Mouse (Mus musculus) CH12.LX (cell line): Measurements from ENCODE around the gene Tmem262. TPM values are rescaled to one million over a fixed set of nuclear protein-coding genes. Genes with fewer than 3 reads are reported as not detected.

ENCODE experiments used
- DNase-seq: peaks from one replicate; pipeline ENCODE4 v3.0.0-alpha.2; 2013; ENCODE audit errors: extremely low read depth
- H3K27ac ChIP-seq: 2 replicates; pipeline ENCODE4 v1.5.1; 2012; ENCODE audit warnings: low read depth, mild to moderate bottlenecking, control low read depth, moderate library complexity; ENCODE audit not compliant: insufficient read depth
- H3K27me3 ChIP-seq: replicated peaks from 2 replicates; pipeline ENCODE3; 2012; ENCODE audit warnings: inconsistent platforms
- H3K36me3 ChIP-seq, 2 experiments: replicated peaks in 1 of 2; 2 replicates each; pipeline versions ENCODE3 to v1.6.1; 2012; ENCODE audit warnings: inconsistent platforms in 1 of 2, low read length in 1 of 2, mild to moderate bottlenecking in 1 of 2, mixed read lengths in 1 of 2, moderate library complexity in 1 of 2; ENCODE audit not compliant: control insufficient read depth in 1 of 2, insufficient read depth in 1 of 2
- H3K4me1 ChIP-seq, 2 experiments: 2 replicates each; pipeline ENCODE4 v1.6.1; 2012; ENCODE audit warnings: inconsistent platforms in 1 of 2, moderate library complexity in 1 of 2; ENCODE audit not compliant: insufficient read depth in 2 of 2, control insufficient read depth in 1 of 2
- H3K4me2 ChIP-seq: 2 replicates; pipeline ENCODE4 v1.6.1; 2012; ENCODE audit warnings: low read depth, mild to moderate bottlenecking, control low read depth; ENCODE audit not compliant: poor library complexity, insufficient read depth, severe bottlenecking
- H3K4me3 ChIP-seq, 3 experiments: fragments of 150-350 bp in 1 of 3; sonication (generic) in 1 of 3; replicated peaks in 1 of 3; 2 replicates each; pipeline versions ENCODE3 to v1.5.1; 2011 to 2012; ENCODE audit warnings: low read depth in 2 of 3, low read length in 2 of 3, mild to moderate bottlenecking in 2 of 3, moderate library complexity in 2 of 3, control low read depth in 1 of 3, improper control_type of control experiment in 1 of 3, inconsistent platforms in 1 of 3, mixed read lengths in 1 of 3; ENCODE audit not compliant: poor library complexity in 1 of 3
- H3K79me2 ChIP-seq: replicated peaks from 2 replicates; pipeline ENCODE4 v1.6.1; 2012; ENCODE audit warnings: mild to moderate bottlenecking, moderate library complexity; ENCODE audit not compliant: control insufficient read depth, poor library complexity, insufficient read depth, severe bottlenecking; ENCODE audit errors: extremely low read depth
- H3K9ac ChIP-seq: 2 replicates; pipeline ENCODE4 v1.6.1; 2012; ENCODE audit warnings: low read depth, mild to moderate bottlenecking, control low read depth, moderate library complexity; ENCODE audit not compliant: insufficient read depth
- H3K9me3 ChIP-seq: replicated peaks from 2 replicates; pipeline ENCODE3; 2012; ENCODE audit warnings: low read length, inconsistent platforms, mixed read lengths
- BHLHE40 ChIP-seq: IDR thresholded peaks from 2 replicates; pipeline ENCODE4 v1.6.1; 2011; ENCODE audit warnings: mild to moderate bottlenecking, low read depth, low read length, improper control_type of control experiment
- CHD2 ChIP-seq: IDR thresholded peaks from 2 replicates; pipeline ENCODE4 v1.6.1; 2011; ENCODE audit warnings: low read length, improper control_type of control experiment
- CTCF ChIP-seq, 2 experiments: IDR thresholded peaks in 1 of 2; conservative IDR thresholded peaks in 1 of 2; 2 replicates each; pipeline ENCODE4 v1.5.1; 2011 to 2012; ENCODE audit warnings: low read depth in 2 of 2, low read length in 2 of 2, improper control_type of control experiment in 1 of 2, inconsistent platforms in 1 of 2, mild to moderate bottlenecking in 1 of 2, moderate library complexity in 1 of 2
- E2F4 ChIP-seq: IDR thresholded peaks from 2 replicates; pipeline ENCODE4 v1.6.1; 2011; ENCODE audit warnings: low read depth, low read length, improper control_type of control experiment; ENCODE audit not compliant: insufficient replicate concordance
- EP300 ChIP-seq: IDR thresholded peaks from 2 replicates; pipeline ENCODE4 v1.6.1; 2011; ENCODE audit warnings: low read length, improper control_type of control experiment
- GABPA ChIP-seq: IDR thresholded peaks from 2 replicates; pipeline ENCODE4 v1.6.1; 2012; ENCODE audit warnings: low read depth, low read length, improper control_type of control experiment, inconsistent platforms; ENCODE audit not compliant: insufficient replicate concordance
- HCFC1 ChIP-seq: IDR thresholded peaks from 2 replicates; pipeline ENCODE4 v1.6.1; 2012; ENCODE audit warnings: low read depth, mild to moderate bottlenecking, inconsistent platforms, low read length, improper control_type of control experiment
- IRF4 ChIP-seq: IDR thresholded peaks from 2 replicates; pipeline ENCODE4 v1.6.1; 2014; ENCODE audit warnings: low read depth, mild to moderate bottlenecking, inconsistent platforms, low read length, improper control_type of control experiment
- JUND ChIP-seq: conservative IDR thresholded peaks from 2 replicates; pipeline ENCODE4 v1.6.1; 2011; ENCODE audit warnings: low read depth, low read length, improper control_type of control experiment
- KAT2A ChIP-seq: IDR thresholded peaks from 2 replicates; pipeline ENCODE4 v1.6.1; 2012; ENCODE audit warnings: low read length, improper control_type of control experiment, inconsistent platforms; ENCODE audit not compliant: insufficient replicate concordance
- MAZ ChIP-seq: IDR thresholded peaks from 2 replicates; pipeline ENCODE4 v1.6.1; 2012; ENCODE audit warnings: low read depth, mild to moderate bottlenecking, inconsistent platforms, low read length, improper control_type of control experiment, moderate library complexity
- MEF2A ChIP-seq: IDR thresholded peaks from 2 replicates; pipeline ENCODE4 v1.6.1; 2014; ENCODE audit warnings: low read depth, mild to moderate bottlenecking, inconsistent platforms, low read length, improper control_type of control experiment, borderline replicate concordance
- MXI1 ChIP-seq: IDR thresholded peaks from 2 replicates; pipeline ENCODE4 v1.6.1; 2011; ENCODE audit warnings: mild to moderate bottlenecking, low read depth, low read length, improper control_type of control experiment
- NELFE ChIP-seq: IDR thresholded peaks from 2 replicates; pipeline ENCODE4 v1.6.1; 2011; ENCODE audit warnings: low read depth, low read length, improper control_type of control experiment
- NRF1 ChIP-seq: IDR thresholded peaks from 2 replicates; pipeline ENCODE4 v1.6.1; 2014; ENCODE audit warnings: low read depth, mild to moderate bottlenecking, inconsistent platforms, low read length, improper control_type of control experiment, moderate library complexity
- PAX5 ChIP-seq: IDR thresholded peaks from 2 replicates; pipeline ENCODE4 v1.6.1; 2012; ENCODE audit warnings: low read length, inconsistent platforms, mixed read lengths
- POLR2A ChIP-seq: IDR thresholded peaks from 2 replicates; pipeline ENCODE4 v1.6.1; 2011; ENCODE audit warnings: low read depth, mild to moderate bottlenecking, improper control_type of control experiment, low read length
- POLR2AphosphoS2 ChIP-seq: IDR thresholded peaks from 2 replicates; pipeline ENCODE4 v1.6.1; 2011; ENCODE audit warnings: low read depth, low read length, improper control_type of control experiment
- RAD21 ChIP-seq: IDR thresholded peaks from 2 replicates; pipeline ENCODE4 v1.6.1; 2011; ENCODE audit warnings: low read depth, mild to moderate bottlenecking, low read length, improper control_type of control experiment, moderate library complexity
- SIN3A ChIP-seq: IDR thresholded peaks from 2 replicates; pipeline ENCODE4 v1.6.1; 2012; ENCODE audit warnings: low read length, improper control_type of control experiment, inconsistent platforms
- SMC3 ChIP-seq: IDR thresholded peaks from 2 replicates; pipeline ENCODE4 v1.6.1; 2011; ENCODE audit warnings: low read depth, low read length, improper control_type of control experiment
- TBP ChIP-seq: conservative IDR thresholded peaks from 2 replicates; pipeline ENCODE4 v1.6.1; 2011; ENCODE audit warnings: low read depth, low read length, improper control_type of control experiment
- TCF12 ChIP-seq: IDR thresholded peaks from 2 replicates; pipeline ENCODE4 v1.6.1; 2014; ENCODE audit warnings: low read depth, mild to moderate bottlenecking, inconsistent platforms, low read length, improper control_type of control experiment
- UBTF ChIP-seq: IDR thresholded peaks from 2 replicates; pipeline ENCODE4 v1.6.1; 2012; ENCODE audit warnings: low read depth, mild to moderate bottlenecking, inconsistent platforms, low read length, improper control_type of control experiment, moderate library complexity
- USF2 ChIP-seq: conservative IDR thresholded peaks from 2 replicates; pipeline ENCODE4 v1.6.1; 2011; ENCODE audit warnings: low read depth, low read length, improper control_type of control experiment
- ZC3H11A ChIP-seq: IDR thresholded peaks from 2 replicates; pipeline ENCODE4 v1.6.1; 2012; ENCODE audit warnings: low read depth, mild to moderate bottlenecking, inconsistent platforms, low read length, improper control_type of control experiment
- ZKSCAN1 ChIP-seq: IDR thresholded peaks from 2 replicates; pipeline ENCODE4 v1.6.1; 2012; ENCODE audit warnings: low read depth, inconsistent platforms, low read length, improper control_type of control experiment, borderline replicate concordance
- dilution Hi-C: fragments of 300-500 bp; cut with MboI; formaldehyde crosslinking; loops from 2 replicates; pipeline ENCODE4 v1.14.3; 2020; ENCODE audit warnings: low sequenced_read_pairs; ENCODE audit not compliant: extremely low pct_unique_long_range_greater_than_20kb, extremely low pct_ligation_motif_present
- in situ Hi-C: fragments of 300-500 bp; cut with MboI; formaldehyde crosslinking; loops from 3 replicates; pipeline ENCODE4 v1.14.3; 2019; ENCODE audit warnings: low sequenced_read_pairs, low pct_ligation_motif_present, low pct_unique_long_range_greater_than_20kb, mixed read lengths
- polyA plus RNA-seq: library from polyadenylated mRNA; unstranded; fragments of >175 nt; gene quantifications from 2 replicates; pipeline ENCODE4 v1.2.1, GENCODE M21; 2012; ENCODE audit warnings: low read depth; ENCODE audit not compliant: insufficient read length
- total RNA-seq, 2 experiments: library from RNA; depleted of rRNA; stranded (reverse); fragments of 300-350 nt in 1 of 2; fragments of >200 nt in 1 of 2; gene quantifications; 2 replicates each; pipeline ENCODE4 v1.2.3; 2012 to 2014

Tmem262 gene
- total and polyA plus RNA-seq, 3 experiments = not detected

DNA sequence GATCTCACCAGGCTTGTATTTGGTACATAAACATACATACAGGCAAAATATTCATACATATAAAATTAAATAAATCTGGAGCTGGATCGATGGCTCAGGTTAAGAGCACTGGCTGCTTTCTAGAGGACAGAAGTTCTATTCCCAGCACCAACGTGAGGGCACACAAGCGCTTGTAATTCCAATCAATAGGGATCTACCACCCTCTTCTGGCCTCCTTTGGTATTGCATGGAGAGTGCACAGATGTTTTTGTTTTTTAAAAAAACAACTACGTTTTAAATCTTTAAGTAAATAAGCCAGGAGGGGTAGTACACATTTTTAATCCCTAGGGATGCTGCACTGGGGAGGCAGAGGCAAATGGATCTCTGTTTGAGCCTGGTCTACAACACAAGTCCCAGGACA lies 46.5 kb downstream of the Tmem262 start (continued):
- TF ChIP-seq MEF2A = no peak

GRCm38 (mm10) chr19:6126789-6127580 lies 47.2 kb downstream of the Tmem262 start:
- H3K4me3 ChIP-seq = peak overlapping the region; percentile 30 to 56 (median 55)
- H3K79me2 ChIP-seq = no peaks in the 10 kb centered on the region
- no peaks in the 10 kb centered on the region for H3K9me3 ChIP-seq
- peaks cover 0 to 14% of the 10 kb centered on the region in 2 experiments for H3K36me3 ChIP-seq
- peak overlapping the region; percentile 58 for H3K9ac ChIP-seq
- dilution Hi-C loops (no loop called here), in situ Hi-C loops (loop anchor here (10.0 kb wide), 1 partner anchor 162 kb away; the partner anchor contains the start of gene Pola2)
- H3K4me1 ChIP-seq = peaks cover 2 to 9% of the 10 kb centered on the region in 2 experiments; a peak in 3 of 4 replicates
- no peak overlapping the region for H3K27ac ChIP-seq
- DNase-seq = no peak
- peak overlapping the region; percentile 71 for H3K4me2 ChIP-seq
- no peaks in the 10 kb centered on the region for H3K27me3 ChIP-seq
- TF ChIP-seq BHLHE40 (peak; percentile 19; the same call in 1 of the 2 replicates), MAZ (no peak), CHD2 (no peak), IRF4 (no peak)

- H3K4me3 ChIP-seq = peak within 1 kb of the TSS; percentile 55 to 68 (median 56)
- H3K9me3 ChIP-seq = no peaks in the 10 kb centered on the region
- H3K27me3 ChIP-seq = no peaks in the 10 kb centered on the region
- H3K9ac ChIP-seq = peak within 1 kb of the TSS; percentile 58
- in situ Hi-C loops (loop anchor here (10.0 kb wide), 1 partner anchor 163 kb away; the partner anchor contains the start of gene Pola2), dilution Hi-C loops (no loop called here)
- peak; percentile 99 for DNase-seq
- peak within 1 kb of the TSS; percentile 86 for H3K27ac ChIP-seq
- peaks cover 0 to 8% of the 10 kb centered on the region in 2 experiments for H3K36me3 ChIP-seq
- peaks cover 4 to 9% of the 10 kb centered on the region in 2 experiments; a peak in 3 of 4 replicates for H3K4me1 ChIP-seq
- peak within 1 kb of the TSS; percentile 71 for H3K4me2 ChIP-seq
- no peaks in the 10 kb centered on the region for H3K79me2 ChIP-seq
- peak; percentile 73 for TF ChIP-seq HCFC1
- TF ChIP-seq NRF1 = no peak; the same call in 1 of the 2 replicates
- TF ChIP-seq SIN3A = peak; percentile 100
- TF ChIP-seq NELFE = peak; percentile 71; the same call in 1 of the 2 replicates
- TF ChIP-seq CTCF (conservative IDR thresholded peaks at IDR 0.05 in 1 of 2, IDR thresholded peaks at IDR 0.05 in 1 of 2; ENCODE audit: low read depth in 2 of 2, low read length in 2 of 2) = no peak
- no peak for TF ChIP-seq SMC3
- no peak for TF ChIP-seq EP300
- TF ChIP-seq PAX5 = no peak
- TF ChIP-seq TCF12 = 0 out of 2 replicates have a peak, but pooled peaks have one; percentile 33
- 0 out of 2 replicates have a peak, but pooled peaks have one; percentile 7 for TF ChIP-seq USF2
- peak; percentile 86; the same call in 1 of the 2 replicates for TF ChIP-seq UBTF
- TF ChIP-seq JUND = no peak
- TF ChIP-seq MXI1 = peak; percentile 74; the same call in 1 of the 2 replicates
- TF ChIP-seq MEF2A = 0 out of 2 replicates have a peak, but pooled peaks have one; percentile 8
- TF ChIP-seq ZC3H11A = peak; percentile 45; the same call in 1 of the 2 replicates
- TF ChIP-seq POLR2A = peak; percentile 80
- no peak for TF ChIP-seq RAD21
- no peak for TF ChIP-seq IRF4
- no peak for TF ChIP-seq CHD2
- TF ChIP-seq KAT2A = no peak
- no peak for TF ChIP-seq ZKSCAN1
- TF ChIP-seq MAZ = peak; percentile 73
- no peak for TF ChIP-seq GABPA
- peak; percentile 92 for TF ChIP-seq TBP
- TF ChIP-seq POLR2AphosphoS2 = no peak; the same call in 1 of the 2 replicates
- TF ChIP-seq E2F4 = no peak; the same call in 1 of the 2 replicates
Observed at GRCm38 (mm10) chr19:6127760-6128341, 48.0 kb downstream of the Tmem262 start, which contains the start of gene Snx15. TSS of gene Snx15 (minus strand) at chr19:6128304.
